Mouse (Mus musculus): ENCODE data around the gene Ikbip.

Gene Ikbip

DNA sequence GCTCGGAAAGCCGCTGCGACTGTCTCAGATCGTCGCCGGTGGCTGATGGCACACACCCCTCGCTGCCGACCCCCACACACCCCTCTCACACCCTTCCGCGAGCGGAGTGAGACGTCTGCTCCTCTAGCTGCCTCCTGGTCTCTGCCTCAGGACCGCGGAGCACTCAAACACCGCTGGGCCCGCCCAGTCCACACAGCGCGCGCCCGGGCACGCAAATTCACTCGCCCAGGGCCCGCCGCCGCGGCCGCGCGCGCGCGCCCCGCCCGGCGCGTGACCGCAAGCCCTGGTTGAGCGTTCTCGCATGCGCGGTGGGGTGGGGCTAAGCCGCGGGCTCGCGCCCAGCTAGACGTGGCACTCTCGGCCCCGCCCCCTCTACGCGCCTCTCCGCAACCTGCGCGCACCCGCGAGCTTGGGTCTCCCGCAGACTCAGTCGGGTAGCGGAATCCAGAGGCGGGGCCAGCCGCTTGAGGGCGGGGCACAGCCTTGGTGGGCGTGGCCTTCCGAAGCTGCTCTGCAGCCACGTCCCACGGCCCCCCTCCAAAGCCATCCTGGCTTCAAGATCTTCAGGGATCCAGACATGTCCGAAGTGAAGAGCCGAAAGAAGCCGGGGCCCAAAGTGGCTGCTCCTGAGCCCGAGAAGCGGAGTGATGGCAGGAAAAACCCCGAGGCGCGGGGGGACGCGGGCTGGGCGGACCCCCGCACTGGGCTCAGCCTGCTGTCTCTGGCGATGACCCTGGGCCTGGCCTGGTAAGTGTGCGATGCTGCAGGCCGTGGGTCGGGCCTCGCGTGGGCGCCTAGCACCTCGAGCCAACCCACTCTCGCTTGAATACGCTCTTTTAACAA lies at the start of gene Ikbip, which contains the start of gene Apaf1:
Ikbip (plus strand) TSS at position 391 of the 843 bp plus-strand sequence.
Apaf1 (minus strand) TSS at position 221 of the 843 bp plus-strand sequence.
- peak; percentile 100 for DNase-seq (ENCODE audit: extremely low read depth, insufficient read length, low spot score)

DNA sequence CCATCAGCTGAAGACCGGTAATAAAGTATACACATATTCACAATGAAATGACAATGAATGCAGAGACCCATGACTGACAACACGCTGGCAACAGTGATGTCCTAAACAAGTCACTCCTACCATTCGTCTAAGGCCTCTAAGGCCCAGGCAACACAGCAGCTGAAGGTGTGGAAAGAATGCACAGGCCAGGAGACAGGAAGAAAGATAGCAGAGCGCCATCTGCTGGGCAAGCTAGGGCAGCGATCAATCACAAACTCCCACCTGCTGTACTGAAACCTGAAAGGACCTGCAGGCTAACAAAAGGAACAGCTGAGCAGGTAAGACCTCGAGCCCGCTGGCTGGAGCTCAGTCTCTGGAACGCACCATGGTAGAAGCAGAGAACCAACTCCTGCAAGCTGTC lies 48.8 kb upstream of the Ikbip start:
- DNase-seq (ENCODE audit: extremely low read depth, insufficient read length, low spot score) = peak; percentile 18

DNA sequence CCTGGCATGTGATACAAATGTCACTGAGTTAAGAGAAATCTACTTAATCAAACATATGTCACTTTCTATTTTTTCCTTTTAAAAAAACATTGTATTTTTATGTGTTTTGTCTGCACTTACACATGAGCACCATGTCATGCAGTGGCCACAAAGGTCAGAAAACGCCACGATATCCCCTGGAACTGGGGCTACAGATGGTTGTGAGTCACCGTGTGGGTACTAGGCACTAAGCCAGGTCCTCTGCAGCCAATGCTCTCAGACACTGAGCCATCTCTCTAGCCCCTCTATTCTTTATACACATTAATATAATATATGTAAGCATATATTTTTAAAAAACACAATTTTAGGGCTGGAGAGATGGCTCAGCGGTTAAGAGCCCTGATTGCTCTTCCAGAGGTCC lies 33.0 kb upstream of the Ikbip start:
- DNase-seq (ENCODE audit: extremely low read depth, insufficient read length, low spot score) = peak; percentile 29

DNA sequence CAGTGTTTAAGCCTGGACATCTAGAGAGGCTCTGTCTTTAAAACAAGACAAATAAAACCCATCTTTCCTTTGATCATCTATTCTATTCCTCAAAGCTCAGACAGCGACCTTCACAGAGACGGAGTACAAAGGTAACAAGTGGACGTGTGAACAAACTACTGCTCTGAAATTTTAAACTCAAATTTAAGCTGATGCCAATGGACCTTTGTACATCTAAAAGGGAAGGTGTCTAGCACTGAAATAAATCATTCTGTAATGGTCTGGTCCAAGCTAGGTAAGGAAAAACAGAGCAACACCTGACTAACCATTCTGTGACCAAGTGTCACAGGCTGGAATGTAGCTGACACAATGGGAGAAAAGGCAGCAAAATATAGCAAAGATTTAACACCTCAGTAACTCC lies 31.6 kb upstream of the Ikbip start:
- no peak for DNase-seq (ENCODE audit: extremely low read depth, insufficient read length, low spot score)

DNA sequence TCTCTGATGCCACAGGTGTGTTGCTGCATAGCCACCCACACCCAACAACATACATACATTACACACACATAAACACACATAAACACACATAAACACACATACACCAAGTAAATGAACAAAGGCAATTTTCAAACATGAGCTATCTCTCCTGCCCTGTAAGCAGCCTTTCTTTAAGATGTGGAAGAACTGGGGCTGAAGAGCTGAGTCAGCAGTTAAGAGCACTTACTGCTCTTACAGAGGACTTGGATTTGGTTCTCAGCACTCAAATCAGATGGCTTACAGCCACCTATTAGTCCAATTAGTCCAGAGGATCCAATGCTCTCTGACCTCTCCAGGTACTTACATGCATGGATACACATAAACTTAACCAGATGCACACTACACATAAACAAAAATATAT lies 30.0 kb upstream of the Ikbip start:
- no peak for DNase-seq (ENCODE audit: extremely low read depth, insufficient read length, low spot score)

DNA sequence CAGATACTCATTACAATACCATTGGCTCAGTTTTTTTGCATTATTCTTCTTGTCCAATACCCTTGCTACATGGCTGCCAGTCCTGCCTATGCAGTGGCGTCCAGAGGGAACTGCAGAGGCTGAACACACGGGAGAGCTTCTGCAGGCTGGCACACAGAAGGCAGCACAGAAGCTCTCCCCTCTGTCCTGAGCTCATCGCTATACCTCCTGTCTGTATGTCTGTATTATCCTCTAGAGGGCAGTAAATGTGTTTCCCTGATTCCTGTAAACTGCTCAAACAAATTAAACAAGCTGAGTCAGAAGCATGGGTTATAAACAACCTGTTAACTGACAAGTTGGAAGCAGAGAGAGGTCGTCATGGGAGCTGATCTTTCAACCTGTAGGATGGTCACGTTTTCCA lies 22.0 kb upstream of the Ikbip start:
- peak; percentile 30 for DNase-seq (ENCODE audit: extremely low read depth, insufficient read length, low spot score)

DNA sequence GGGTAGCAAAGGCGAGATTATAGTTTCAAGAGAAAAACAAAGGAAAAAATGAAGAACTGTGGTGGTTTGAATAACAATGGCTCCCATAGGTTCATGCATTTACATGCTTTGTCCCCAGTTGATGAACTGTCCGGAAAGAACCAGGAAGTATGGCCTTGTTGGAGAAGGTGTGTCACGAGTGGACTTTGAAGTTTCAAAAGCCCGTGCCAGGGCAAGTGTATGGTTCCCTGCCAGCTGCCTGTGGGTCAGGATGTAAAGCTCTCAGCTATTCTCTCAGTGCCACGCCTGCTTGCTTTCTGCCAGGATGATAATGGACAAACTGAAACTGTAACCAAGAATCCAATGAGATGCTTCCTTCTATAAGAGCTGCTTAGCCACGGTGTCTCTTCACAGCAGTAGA lies 20.4 kb upstream of the Ikbip start:
- no peak for DNase-seq (ENCODE audit: extremely low read depth, insufficient read length, low spot score)

DNA sequence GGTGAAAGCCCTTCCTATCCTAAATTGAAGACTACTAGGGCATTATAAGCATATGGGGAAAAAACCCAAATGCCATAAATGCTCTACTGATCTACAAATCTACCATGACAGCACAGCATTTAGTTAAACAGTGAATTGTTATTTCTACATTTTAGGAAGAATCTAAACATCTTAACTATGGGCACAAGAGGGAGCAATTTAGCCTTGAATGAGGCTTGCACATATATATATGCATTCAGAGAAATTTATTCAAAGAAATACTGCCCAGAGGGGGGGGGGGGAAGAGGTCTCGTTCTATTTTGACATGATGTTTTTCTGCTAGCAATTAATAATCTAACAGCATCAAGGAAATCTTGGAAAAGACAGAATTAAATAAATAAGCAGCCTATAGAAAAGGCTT lies 11.0 kb upstream of the Ikbip start:
- no peak for DNase-seq (ENCODE audit: extremely low read depth, insufficient read length, low spot score)

DNA sequence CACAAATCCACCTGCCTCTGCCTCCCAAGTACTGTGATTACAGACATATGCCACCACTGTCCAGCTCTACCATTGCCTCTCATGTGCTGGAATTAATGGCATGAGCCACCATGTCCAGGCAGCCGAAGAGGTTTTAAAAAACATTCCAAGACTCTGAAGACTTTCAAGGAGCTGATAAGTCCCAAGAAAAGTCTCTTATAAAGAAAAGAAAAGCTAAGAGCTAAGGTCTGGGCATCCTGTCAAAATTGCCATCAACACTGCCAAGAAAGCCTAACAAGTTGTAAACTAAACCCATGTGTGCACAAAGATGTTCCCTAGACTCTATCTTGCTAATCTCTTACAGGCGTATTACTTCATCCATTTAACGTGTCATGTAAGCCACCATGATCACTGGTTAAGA lies 9.4 kb upstream of the Ikbip start:
- DNase-seq (ENCODE audit: extremely low read depth, insufficient read length, low spot score) = no peak

DNA sequence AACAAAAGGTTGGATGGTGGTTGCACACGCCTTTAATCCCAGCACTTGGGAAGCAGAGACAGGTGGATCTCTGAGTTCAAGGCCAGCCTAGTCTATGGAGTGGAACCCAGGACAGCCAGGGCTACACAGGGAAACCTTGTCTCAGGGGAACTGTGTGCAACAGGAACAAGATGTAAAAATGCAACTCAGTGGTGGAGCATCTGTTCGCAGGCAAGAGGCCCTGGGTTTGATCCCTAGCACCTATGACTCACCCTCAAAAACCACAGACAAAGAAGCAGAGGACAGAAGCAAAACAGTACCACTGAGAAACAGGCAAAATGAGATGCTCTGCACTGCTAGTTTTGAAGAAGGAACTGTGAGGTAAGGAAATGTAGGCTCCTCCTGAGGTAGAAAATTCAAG lies 6.1 kb upstream of the Ikbip start:
- DNase-seq (ENCODE audit: extremely low read depth, insufficient read length, low spot score) = peak; percentile 44

DNA sequence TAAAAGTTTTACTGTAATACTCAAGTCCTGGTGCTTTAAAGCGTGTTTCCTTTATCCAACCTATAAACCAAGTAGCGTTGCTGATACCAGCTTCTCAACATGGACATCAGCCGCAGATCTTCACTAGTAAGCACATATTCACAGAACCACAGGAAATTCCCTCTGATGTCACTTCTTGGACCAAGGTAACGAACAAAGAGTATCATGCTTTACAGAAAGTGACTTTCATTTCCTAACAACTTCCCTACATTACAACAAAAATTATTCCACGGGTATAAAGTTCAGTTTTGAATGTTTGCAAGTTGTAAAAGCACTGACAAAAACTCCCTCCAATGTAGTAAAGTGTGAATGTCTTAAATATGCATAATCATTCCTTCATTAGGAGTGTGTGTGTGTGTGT lies 2.2 kb upstream of the Ikbip start:
- no peak for DNase-seq (ENCODE audit: extremely low read depth, insufficient read length, low spot score)

DNA sequence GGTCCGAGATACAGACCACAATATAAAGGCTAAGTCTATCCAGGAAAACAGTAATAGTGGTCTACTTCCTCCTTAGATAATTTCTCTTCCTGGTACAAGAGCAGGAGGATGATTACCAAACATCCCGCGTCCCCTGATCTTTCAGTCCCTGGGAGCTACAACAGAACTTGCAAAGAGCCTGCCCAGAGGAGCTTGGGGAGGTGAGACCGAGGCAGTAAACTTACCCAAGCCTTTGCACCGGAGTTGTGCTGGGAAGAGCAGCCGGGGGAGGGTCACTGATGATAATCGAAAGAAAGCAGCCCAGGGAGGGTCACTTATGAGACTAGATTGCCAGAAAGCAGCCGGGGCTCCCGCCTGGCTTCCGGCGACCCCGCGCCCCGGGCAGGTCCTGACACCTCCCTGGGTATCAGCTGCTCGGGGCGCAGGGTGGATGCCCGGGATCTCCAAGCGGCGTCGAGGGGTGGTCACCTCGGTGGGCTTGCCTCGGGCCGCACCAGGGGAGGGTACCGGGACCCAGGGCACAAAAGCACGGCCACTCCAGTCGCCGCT lies 707 bp upstream of the Ikbip start:
- no peak for DNase-seq (ENCODE audit: extremely low read depth, insufficient read length, low spot score)

DNA sequence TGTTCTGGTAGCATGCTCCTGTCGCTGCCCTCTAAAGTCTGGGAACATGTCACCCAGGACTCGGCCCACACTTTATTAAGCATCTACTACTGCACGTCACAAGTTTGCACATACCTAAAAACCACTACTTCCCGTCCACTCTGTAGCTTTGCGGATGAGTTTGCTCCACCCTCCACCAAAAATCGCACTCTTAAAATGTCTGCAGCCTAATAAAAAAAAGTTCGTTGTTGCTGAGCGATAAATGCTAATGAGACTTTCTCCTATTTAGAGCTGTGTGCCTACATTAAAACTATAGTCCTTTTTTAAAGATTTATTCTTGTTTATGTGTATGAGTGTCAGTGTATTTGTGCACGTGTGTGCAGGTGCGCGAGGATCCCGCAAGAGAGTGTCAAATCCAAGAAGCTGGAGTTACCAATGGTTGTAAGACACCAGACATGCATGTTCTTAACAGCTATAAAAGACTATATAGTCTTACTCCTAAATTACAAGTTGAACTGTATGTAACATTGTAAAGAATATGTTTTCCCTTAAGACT lies 720 bp downstream of the Ikbip start:
- no peak for DNase-seq (ENCODE audit: extremely low read depth, insufficient read length, low spot score)

DNA sequence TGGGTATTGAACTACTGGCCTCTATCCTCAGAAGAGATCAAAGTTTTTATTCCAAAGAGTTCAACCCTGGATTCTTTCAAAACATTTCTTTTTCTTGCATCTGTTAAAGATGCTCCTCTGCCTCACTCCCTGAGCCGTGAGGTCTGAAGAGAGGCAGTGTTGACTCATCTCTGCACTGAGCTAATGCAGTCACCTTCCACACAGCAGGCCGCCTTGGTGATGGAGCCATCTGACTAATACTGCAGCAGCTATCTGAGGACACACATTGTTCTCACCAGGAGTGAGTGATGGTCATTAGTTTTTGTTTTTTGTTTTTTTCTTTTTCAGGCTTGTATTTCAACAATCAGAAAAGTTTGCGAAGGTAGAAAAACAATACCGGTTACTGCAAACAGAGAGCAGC lies 10.1 kb downstream of the Ikbip start:
- no peak for DNase-seq (ENCODE audit: extremely low read depth, insufficient read length, low spot score)

DNA sequence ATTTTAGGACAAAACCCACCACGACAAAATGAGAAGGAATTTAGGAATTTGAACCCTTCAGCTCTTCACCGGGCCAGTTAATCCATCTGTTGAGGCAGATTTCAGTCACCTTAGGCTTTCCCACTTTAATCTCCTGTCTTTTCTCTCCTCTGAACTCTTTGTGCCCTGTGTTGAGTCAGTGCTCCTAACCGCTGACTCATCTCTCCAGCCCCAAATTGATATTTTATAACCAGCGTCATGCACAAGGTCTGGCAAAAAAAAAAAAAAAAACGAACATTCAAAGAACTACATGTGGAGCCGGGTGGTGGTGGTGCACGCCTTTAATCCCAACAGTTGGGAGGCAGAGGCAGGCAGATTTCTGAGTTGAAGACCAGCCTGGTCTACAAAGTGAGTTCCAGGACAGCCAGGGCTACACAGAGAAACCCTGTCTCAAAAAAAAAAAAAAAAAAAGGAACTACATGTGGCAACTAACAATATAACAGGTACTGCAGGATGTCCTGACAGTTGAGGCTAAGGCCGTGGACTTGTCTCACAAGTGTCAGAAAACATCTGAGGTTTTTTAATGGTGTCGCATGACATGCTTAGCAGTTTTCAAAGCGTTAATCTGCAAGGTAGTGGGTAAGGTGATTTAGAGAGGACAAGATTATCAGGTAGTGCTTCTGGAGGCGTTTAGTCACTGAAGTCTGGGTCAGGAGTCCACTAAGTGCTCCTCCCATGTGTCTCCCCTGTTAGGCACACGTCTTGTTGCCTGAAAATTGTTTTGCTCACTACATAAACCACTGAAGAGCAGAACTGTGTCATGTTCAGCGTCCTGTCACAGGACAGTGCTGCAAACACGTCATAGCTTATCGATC lies 11.7 kb downstream of the Ikbip start:
- DNase-seq (ENCODE audit: extremely low read depth, insufficient read length, low spot score) = peak; percentile 55

DNA sequence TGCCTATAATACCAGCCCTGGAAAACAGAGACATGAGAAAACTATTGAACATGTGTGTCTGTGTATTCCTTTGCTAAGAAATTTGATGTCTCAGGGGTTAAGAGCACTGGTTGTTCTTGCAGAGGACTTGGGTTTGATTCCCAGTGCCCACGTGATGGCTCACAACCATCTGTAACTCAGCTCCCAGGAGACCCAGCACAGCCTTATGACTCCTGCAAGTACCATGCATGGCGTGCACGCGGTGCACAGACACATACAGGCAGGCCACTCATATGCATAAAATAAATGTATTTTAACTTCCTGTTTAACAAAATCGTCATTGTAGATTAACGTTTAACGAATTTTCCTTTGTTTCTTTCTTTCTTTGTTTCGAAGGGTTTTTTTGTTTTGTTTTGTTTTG lies 15.3 kb downstream of the Ikbip start:
- DNase-seq (ENCODE audit: extremely low read depth, insufficient read length, low spot score) = no peak

DNA sequence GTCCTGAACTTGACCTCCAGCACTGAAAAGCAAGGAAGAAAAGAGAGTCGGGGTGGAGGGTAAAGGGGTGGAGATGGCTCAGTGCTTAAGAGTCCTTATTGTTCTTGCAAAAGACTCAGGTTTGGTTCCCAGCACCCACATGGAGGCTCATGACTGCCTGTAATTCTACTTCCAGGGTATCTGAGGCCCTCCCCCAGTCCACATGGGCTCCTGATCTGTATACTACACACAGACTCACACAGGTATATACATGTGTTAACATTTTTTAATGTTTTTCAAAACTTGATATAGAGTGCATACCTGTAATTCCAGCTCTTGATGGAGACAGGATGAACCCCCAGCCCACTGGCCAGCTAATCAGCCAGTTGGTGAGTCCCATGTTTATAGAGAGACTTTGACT lies 17.4 kb downstream of the Ikbip start:
- no peak for DNase-seq (ENCODE audit: extremely low read depth, insufficient read length, low spot score)

DNA sequence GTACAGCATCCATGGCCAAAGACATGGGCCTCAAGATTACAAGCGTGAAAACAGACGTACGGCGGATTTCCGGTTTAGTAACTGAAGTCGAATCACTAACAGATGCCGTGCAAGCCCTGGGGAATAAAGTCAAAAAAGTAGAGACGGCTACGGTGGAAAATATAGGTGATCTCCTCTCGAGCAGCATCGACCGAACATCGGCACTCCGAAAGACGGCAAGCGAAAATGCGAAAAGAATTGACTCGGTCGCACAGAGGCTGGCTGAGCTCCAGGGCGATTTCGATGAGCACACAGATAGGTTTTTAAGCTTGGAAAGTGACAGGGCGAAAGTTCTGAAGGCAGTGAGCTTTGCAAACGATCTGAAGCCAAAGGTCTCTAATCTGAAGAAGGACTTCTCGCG lies 19.2 kb downstream of the Ikbip start:
- no peak for DNase-seq (ENCODE audit: extremely low read depth, insufficient read length, low spot score)

DNA sequence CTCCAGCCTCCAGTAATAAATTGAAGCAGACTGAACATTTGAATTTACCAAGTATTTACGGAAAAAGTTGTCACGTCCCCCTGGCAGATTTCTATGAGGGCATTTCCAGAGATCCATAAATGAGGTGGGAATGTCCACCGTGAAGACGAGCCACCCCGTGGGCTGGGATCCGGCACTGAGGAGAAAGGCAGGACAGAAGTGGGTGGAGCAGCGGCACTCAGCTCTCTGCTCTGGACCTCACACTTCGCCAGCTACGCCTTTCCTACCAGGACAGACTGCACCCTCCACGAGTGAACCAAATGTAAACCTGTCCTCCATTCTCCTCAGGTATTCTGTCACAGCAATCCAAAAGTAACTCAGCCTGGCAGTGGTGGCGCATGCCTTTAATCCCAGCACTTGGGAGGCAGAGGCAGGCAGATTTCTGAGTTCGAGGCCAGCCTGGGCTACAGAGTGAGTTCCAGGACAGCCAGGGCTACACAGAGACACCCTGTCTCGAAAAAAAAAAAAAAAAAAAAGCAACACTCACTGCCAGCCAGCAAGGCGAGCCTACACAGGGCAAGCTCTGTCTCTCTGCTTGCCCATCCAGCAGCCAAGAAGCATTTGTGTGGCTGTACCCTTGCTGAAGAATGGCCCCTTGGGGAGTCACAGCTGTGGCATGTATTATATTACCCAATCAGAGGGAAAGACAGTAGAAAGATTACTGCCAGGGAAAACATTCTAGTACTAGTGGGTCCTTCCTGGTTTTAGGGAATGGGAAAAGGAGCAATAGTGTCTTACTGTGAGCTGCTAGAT lies 20.3 kb downstream of the Ikbip start:
- no peak for DNase-seq (ENCODE audit: extremely low read depth, insufficient read length, low spot score)

DNA sequence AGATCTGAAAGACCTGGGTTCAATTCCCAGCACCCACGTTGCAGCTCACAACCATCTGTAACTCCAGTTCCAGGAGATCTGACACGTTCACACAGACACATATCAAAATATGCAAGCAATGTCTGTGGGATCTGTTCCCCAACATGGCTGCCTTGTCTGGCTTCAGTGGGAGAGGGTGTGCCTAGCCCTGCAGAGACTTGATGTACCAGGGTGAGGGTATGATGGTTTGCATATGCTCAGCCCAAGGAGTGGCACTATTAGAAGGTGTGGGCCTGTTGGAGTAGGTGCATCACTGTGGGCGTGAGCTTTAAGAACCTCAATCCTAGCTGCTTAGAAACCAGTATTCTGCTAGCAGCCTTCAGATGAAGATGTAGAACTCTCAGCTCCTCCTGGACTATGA lies 23.2 kb downstream of the Ikbip start:
- DNase-seq (ENCODE audit: extremely low read depth, insufficient read length, low spot score) = no peak

DNA sequence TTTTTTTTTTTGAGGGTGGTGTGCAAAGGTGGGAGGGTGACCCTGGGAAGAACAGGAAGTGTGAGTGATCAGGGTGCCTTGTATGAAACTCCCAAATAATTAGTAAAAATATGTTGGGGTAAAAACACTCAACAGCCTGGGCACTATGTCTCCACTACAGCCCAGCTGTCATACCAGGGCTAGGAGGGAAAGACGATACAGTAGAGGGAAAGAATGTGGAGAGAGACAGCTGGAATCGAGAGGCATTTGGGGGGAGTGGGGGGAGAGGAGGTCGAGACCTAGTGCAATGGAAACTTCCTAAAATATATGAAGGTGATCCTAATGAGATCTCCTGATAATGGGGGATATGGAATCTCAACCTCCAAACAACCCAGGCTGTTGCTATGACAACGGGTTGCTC lies 27.1 kb downstream of the Ikbip start:
- DNase-seq (ENCODE audit: extremely low read depth, insufficient read length, low spot score) = no peak

Measured in 3134 (cell line).